Mouse (Mus musculus): ENCODE measurements around the gene 1110008L16Rik. TPM values are rescaled to one million over a fixed set of nuclear protein-coding genes. Genes with fewer than 3 reads are reported as not detected.
"Not testable (repeated sequence)": the region's sequence is repeated elsewhere in the genome, so short reads cannot be mapped to it uniquely, and the experiment has no call there.

1110008L16Rik gene
- polyA plus RNA-seq, 1 experiment from 2014 or later = 9.4 TPM

GRCm38 (mm10) chr12:55325702-55326101, 26.3 kb downstream of the 1110008L16Rik start:
- H3K27me3 ChIP-seq (replicated peaks; ENCODE audit: control insufficient read depth, insufficient read depth, low read length) = no peaks in the 10 kb centered on the region
- H3K4me2 ChIP-seq (ENCODE audit: low read length) = no peak overlapping the region
- no peak overlapping the region for H3K27ac ChIP-seq (ENCODE audit: low read depth, low read length)
- 91% methylated on average over 7 of the region's 7 CpGs for WGBS
- H3K9ac ChIP-seq (ENCODE audit: low read depth, low read length) = no peak overlapping the region
- no peaks in the 10 kb centered on the region for H3K9me3 ChIP-seq (ENCODE audit: control insufficient read depth, low read length)
- H3K36me3 ChIP-seq (ENCODE audit: control insufficient read depth, insufficient read depth, low read length) = peaks cover 5% of the 10 kb centered on the region; the same call in 1 of the 2 replicates
- no peak for ATAC-seq
- no peak overlapping the region for H3K4me3 ChIP-seq (ENCODE audit: low read length)
- H3K4me1 ChIP-seq (ENCODE audit: control insufficient read depth, insufficient read depth, low read depth, low read length) = no peaks in the 10 kb centered on the region

GRCm38 (mm10) chr12:55328784-55329183, 29.4 kb downstream of the 1110008L16Rik start:
- Histone ChIP-seq H3K9ac (ENCODE audit: low read depth, low read length) (no peak overlapping the region), H3K27me3 (replicated peaks; ENCODE audit: control insufficient read depth, insufficient read depth, low read length) (no peaks in the 10 kb centered on the region), H3K36me3 (ENCODE audit: control insufficient read depth, insufficient read depth, low read length) (peaks cover 5% of the 10 kb centered on the region; the same call in 1 of the 2 replicates), H3K27ac (ENCODE audit: low read depth, low read length) (no peak overlapping the region), H3K4me1 (ENCODE audit: control insufficient read depth, insufficient read depth, low read depth, low read length) (no peaks in the 10 kb centered on the region), H3K4me3 (ENCODE audit: low read length) (no peak overlapping the region), H3K9me3 (ENCODE audit: control insufficient read depth, low read length) (no peaks in the 10 kb centered on the region), H3K4me2 (ENCODE audit: low read length) (no peak overlapping the region)
- ATAC-seq = no peak
- 88% methylated on average over 4 of the region's 4 CpGs for WGBS

GRCm38 (mm10) chr12:55329351-55329750, 30.0 kb downstream of the 1110008L16Rik start:
- Histone ChIP-seq H3K4me2 (ENCODE audit: low read length) (no peak overlapping the region), H3K27me3 (replicated peaks; ENCODE audit: control insufficient read depth, insufficient read depth, low read length) (no peaks in the 10 kb centered on the region), H3K36me3 (ENCODE audit: control insufficient read depth, insufficient read depth, low read length) (peaks cover 5% of the 10 kb centered on the region; the same call in 1 of the 2 replicates), H3K9ac (ENCODE audit: low read depth, low read length) (no peak overlapping the region), H3K4me3 (ENCODE audit: low read length) (no peak overlapping the region), H3K27ac (ENCODE audit: low read depth, low read length) (no peak overlapping the region), H3K9me3 (ENCODE audit: control insufficient read depth, low read length) (no peaks in the 10 kb centered on the region), H3K4me1 (ENCODE audit: control insufficient read depth, insufficient read depth, low read depth, low read length) (no peaks in the 10 kb centered on the region)
- WGBS = 96% methylated on average over 7 of the region's 7 CpGs
- ATAC-seq = no peak

- no peaks in the 10 kb centered on the region for H3K4me1 ChIP-seq (ENCODE audit: control insufficient read depth, insufficient read depth, low read depth, low read length)
- WGBS = 95% methylated on average over 7 of the region's 7 CpGs
- H3K36me3 ChIP-seq (ENCODE audit: control insufficient read depth, insufficient read depth, low read length) = peaks cover 5% of the 10 kb centered on the region; the same call in 1 of the 2 replicates
- no peaks in the 10 kb centered on the region for H3K27me3 ChIP-seq (replicated peaks; ENCODE audit: control insufficient read depth, insufficient read depth, low read length)
- no peak for ATAC-seq
- no peaks in the 10 kb centered on the region for H3K9me3 ChIP-seq (ENCODE audit: control insufficient read depth, low read length)
- no peak overlapping the region for H3K9ac ChIP-seq (ENCODE audit: low read depth, low read length)
- H3K4me2 ChIP-seq (ENCODE audit: low read length) = no peak overlapping the region
- H3K27ac ChIP-seq (ENCODE audit: low read depth, low read length) = no peak overlapping the region
- H3K4me3 ChIP-seq (ENCODE audit: low read length) = no peak overlapping the region
Observed at GRCm38 (mm10) chr12:55333662-55334061, 34.3 kb downstream of the 1110008L16Rik start.

GRCm38 (mm10) chr12:55338490-55338889, 39.1 kb downstream of the 1110008L16Rik start:
- WGBS = 91% methylated on average over 1 of the region's 2 CpGs
- H3K27me3 ChIP-seq (replicated peaks; ENCODE audit: control insufficient read depth, insufficient read depth, low read length); H3K9me3 ChIP-seq (ENCODE audit: control insufficient read depth, low read length); H3K4me2 ChIP-seq (ENCODE audit: low read length); H3K9ac ChIP-seq (ENCODE audit: low read depth, low read length); H3K4me1 ChIP-seq (ENCODE audit: control insufficient read depth, insufficient read depth, low read depth, low read length); H3K36me3 ChIP-seq (ENCODE audit: control insufficient read depth, insufficient read depth, low read length); H3K27ac ChIP-seq (ENCODE audit: low read depth, low read length); H3K4me3 ChIP-seq (ENCODE audit: low read length); ATAC-seq: not testable (repeated sequence)

GRCm38 (mm10) chr12:55343045-55343444, 43.7 kb downstream of the 1110008L16Rik start:
- H3K9ac ChIP-seq (ENCODE audit: low read depth, low read length); H3K27me3 ChIP-seq (replicated peaks; ENCODE audit: control insufficient read depth, insufficient read depth, low read length); H3K4me3 ChIP-seq (ENCODE audit: low read length); H3K4me2 ChIP-seq (ENCODE audit: low read length); H3K9me3 ChIP-seq (ENCODE audit: control insufficient read depth, low read length); H3K27ac ChIP-seq (ENCODE audit: low read depth, low read length); ATAC-seq; H3K36me3 ChIP-seq (ENCODE audit: control insufficient read depth, insufficient read depth, low read length); H3K4me1 ChIP-seq (ENCODE audit: control insufficient read depth, insufficient read depth, low read depth, low read length): not testable (repeated sequence)
- 62% methylated on average over 1 of the region's 1 CpGs for WGBS

GRCm38 (mm10) chr12:55343998-55344397, 44.6 kb downstream of the 1110008L16Rik start:
- Histone ChIP-seq H3K4me2 (ENCODE audit: low read length) (no peak overlapping the region), H3K9me3 (ENCODE audit: control insufficient read depth, low read length) (no peaks in the 10 kb centered on the region), H3K36me3 (ENCODE audit: control insufficient read depth, insufficient read depth, low read length) (no peaks in the 10 kb centered on the region), H3K4me3 (ENCODE audit: low read length) (no peak overlapping the region), H3K9ac (ENCODE audit: low read depth, low read length) (no peak overlapping the region), H3K27ac (ENCODE audit: low read depth, low read length) (peak overlapping the region; percentile 37), H3K27me3 (replicated peaks; ENCODE audit: control insufficient read depth, insufficient read depth, low read length) (no peaks in the 10 kb centered on the region), H3K4me1 (ENCODE audit: control insufficient read depth, insufficient read depth, low read depth, low read length) (no peaks in the 10 kb centered on the region)
- ATAC-seq = peak; percentile 81; the same call in 1 of the 2 replicates
- WGBS = 78% methylated on average over 11 of the region's 11 CpGs

GRCm38 (mm10) chr12:55344583-55344982, 45.2 kb downstream of the 1110008L16Rik start:
- Histone ChIP-seq H3K4me3 (ENCODE audit: low read length) (no peak overlapping the region), H3K4me1 (ENCODE audit: control insufficient read depth, insufficient read depth, low read depth, low read length) (no peaks in the 10 kb centered on the region), H3K27me3 (replicated peaks; ENCODE audit: control insufficient read depth, insufficient read depth, low read length) (no peaks in the 10 kb centered on the region), H3K27ac (ENCODE audit: low read depth, low read length) (peak overlapping the region; percentile 37), H3K9ac (ENCODE audit: low read depth, low read length) (no peak overlapping the region), H3K4me2 (ENCODE audit: low read length) (no peak overlapping the region), H3K9me3 (ENCODE audit: control insufficient read depth, low read length) (no peaks in the 10 kb centered on the region), H3K36me3 (ENCODE audit: control insufficient read depth, insufficient read depth, low read length) (no peaks in the 10 kb centered on the region)
- 83% methylated on average over 13 of the region's 13 CpGs for WGBS
- no peak for ATAC-seq

GRCm38 (mm10) chr12:55353423-55353822, 54.0 kb downstream of the 1110008L16Rik start:
- Histone ChIP-seq H3K27me3 (replicated peaks; ENCODE audit: control insufficient read depth, insufficient read depth, low read length) (no peaks in the 10 kb centered on the region), H3K4me3 (ENCODE audit: low read length) (no peak overlapping the region), H3K4me1 (ENCODE audit: control insufficient read depth, insufficient read depth, low read depth, low read length) (no peaks in the 10 kb centered on the region), H3K36me3 (ENCODE audit: control insufficient read depth, insufficient read depth, low read length) (no peaks in the 10 kb centered on the region), H3K27ac (ENCODE audit: low read depth, low read length) (no peak overlapping the region), H3K9ac (ENCODE audit: low read depth, low read length) (no peak overlapping the region), H3K9me3 (ENCODE audit: control insufficient read depth, low read length) (no peaks in the 10 kb centered on the region), H3K4me2 (ENCODE audit: low read length) (no peak overlapping the region)
- no peak for ATAC-seq
- 83% methylated on average over 6 of the region's 6 CpGs for WGBS

- WGBS = 50% methylated on average over 4 of the region's 4 CpGs
- Histone ChIP-seq H3K4me3 (ENCODE audit: low read length) (no peak overlapping the region), H3K4me2 (ENCODE audit: low read length) (no peak overlapping the region), H3K36me3 (ENCODE audit: control insufficient read depth, insufficient read depth, low read length) (no peaks in the 10 kb centered on the region), H3K4me1 (ENCODE audit: control insufficient read depth, insufficient read depth, low read depth, low read length) (no peaks in the 10 kb centered on the region), H3K9me3 (ENCODE audit: control insufficient read depth, low read length) (no peaks in the 10 kb centered on the region), H3K27ac (ENCODE audit: low read depth, low read length) (no peak overlapping the region), H3K9ac (ENCODE audit: low read depth, low read length) (no peak overlapping the region), H3K27me3 (replicated peaks; ENCODE audit: control insufficient read depth, insufficient read depth, low read length) (no peaks in the 10 kb centered on the region)
- ATAC-seq = peak; percentile 68
Observed at GRCm38 (mm10) chr12:55354904-55355303, 55.5 kb downstream of the 1110008L16Rik start.

Data from hindbrain, embryonic 16.5 days (tissue).